Mouse (Mus musculus): ENCODE data around the gene Hs3st3b1. TPM values are rescaled to one million over a fixed set of nuclear protein-coding genes. Genes with fewer than 3 reads are reported as not detected.

Gene Hs3st3b1
- polyA plus RNA-seq (2012; rRNA removed) = 6.5 and 7.1 TPM in 2 replicates

GRCm38 (mm10) chr11:63922091-63922621 is at the start of gene Hs3st3b1:
Hs3st3b1 (minus strand) TSS chr11:63922290.

Other genes starting within 250 kb of the Hs3st3b1 start
- 12.5 and 16.8 TPM in 2 replicates for gene Cox10, start 157.2 kb upstream of the Hs3st3b1 start, polyA plus RNA-seq (2012; rRNA removed)

Data from ovary, adult 2 months (tissue).